Mouse (Mus musculus): ENCODE results near the gene Zc3h7a.

GRCm38 (mm10) chr16:11128301-11128700, 47.9 kb downstream of the Zc3h7a start:
- TF ChIP-seq POLR2A (IDR thresholded peaks at IDR 0.05; ENCODE audit: low read depth, low read length) (no peak), CTCF (IDR thresholded peaks at IDR 0.05; ENCODE audit: borderline replicate concordance, insufficient read depth, low read length) (no peak)
